Mouse (Mus musculus) ES-E14 (cell line): ENCODE measurements around the gene Fermt2. TPM values are rescaled to one million over a fixed set of nuclear protein-coding genes. Genes with fewer than 3 reads are reported as not detected.

Experiments
- DNase-seq: peaks from one replicate; pipeline ENCODE4 v3.0.0-alpha.2; 2013; ENCODE audit warnings: low read depth, low spot score
- H3K27ac ChIP-seq: 2 replicates; pipeline ENCODE4 v1.5.1; 2012; ENCODE audit warnings: low read depth, mild to moderate bottlenecking, low read length, moderate library complexity, mixed read lengths; ENCODE audit not compliant: poor library complexity, insufficient read depth, severe bottlenecking
- H3K36me3 ChIP-seq: 2 replicates; pipeline ENCODE4 v1.6.1; 2012; ENCODE audit warnings: mild to moderate bottlenecking, low read length, moderate library complexity, mixed read lengths; ENCODE audit not compliant: control insufficient read depth, poor library complexity, insufficient read depth, severe bottlenecking
- H3K4me1 ChIP-seq, 2 experiments: fragments of 150-350 bp in 1 of 2; sonication (generic) in 1 of 2; 2 replicates each; pipeline ENCODE4 v1.6.1; 2012; ENCODE audit warnings: low read length in 2 of 2, mild to moderate bottlenecking in 1 of 2, mixed read lengths in 1 of 2; ENCODE audit not compliant: control insufficient read depth in 2 of 2, insufficient read depth in 2 of 2, poor library complexity in 1 of 2
- H3K4me3 ChIP-seq, 2 experiments: fragments of 150-350 bp in 1 of 2; sonication (generic) in 1 of 2; 2 replicates each; pipeline ENCODE4 v1.5.1; 2012; ENCODE audit warnings: low read length in 2 of 2, low read depth in 1 of 2, mild to moderate bottlenecking in 1 of 2, mixed read lengths in 1 of 2; ENCODE audit not compliant: insufficient read depth in 1 of 2, poor library complexity in 1 of 2, severe bottlenecking in 1 of 2
- H3K9ac ChIP-seq: 2 replicates; pipeline ENCODE4 v1.6.1; 2012; ENCODE audit warnings: low read depth, mild to moderate bottlenecking, low read length, mixed read lengths; ENCODE audit not compliant: poor library complexity, insufficient read depth, severe bottlenecking
- H3K9me3 ChIP-seq: fragments of 150-350 bp; sonication (generic); 2 replicates; pipeline ENCODE4 v1.6.1; 2012; ENCODE audit warnings: low read depth, mild to moderate bottlenecking, low read length; ENCODE audit not compliant: control insufficient read depth, insufficient read depth
- CHD2 ChIP-seq: IDR thresholded peaks from 2 replicates; pipeline ENCODE4 v1.6.1; 2014; ENCODE audit warnings: mild to moderate bottlenecking, low read depth, low read length, inconsistent platforms
- HCFC1 ChIP-seq: IDR thresholded peaks from 2 replicates; pipeline ENCODE4 v1.6.1; 2012; ENCODE audit warnings: low read length, inconsistent platforms, borderline replicate concordance; ENCODE audit not compliant: insufficient read depth
- MAFK ChIP-seq: IDR thresholded peaks from 2 replicates; pipeline ENCODE4 v1.6.1; 2014; ENCODE audit warnings: mild to moderate bottlenecking, low read depth, low read length, inconsistent platforms; ENCODE audit not compliant: insufficient read depth
- ZC3H11A ChIP-seq: IDR thresholded peaks from 2 replicates; pipeline ENCODE4 v1.6.1; 2012; ENCODE audit warnings: low read depth, mild to moderate bottlenecking, inconsistent platforms, low read length, borderline replicate concordance
- ZNF384 ChIP-seq: IDR thresholded peaks from 2 replicates; pipeline ENCODE4 v1.6.1; 2012; ENCODE audit warnings: low read depth, low read length, inconsistent platforms
- in situ Hi-C, 2 experiments: fragments of 600-800 bp; cut with MboI; formaldehyde crosslinking; loops; one replicate each; pipeline ENCODE4 v1.15.1; 2025; ENCODE audit warnings: low sequenced_read_pairs in 2 of 2, inconsistent platforms in 1 of 2; ENCODE audit not compliant: unreplicated experiment in 2 of 2
- total RNA-seq: library from RNA; depleted of rRNA; stranded (reverse); fragments of 300-350 nt; gene quantifications from 2 replicates; pipeline ENCODE4 v1.2.3, GENCODE M21; 2012

Fermt2 gene
- total RNA-seq, 1 experiment = 47.0 TPM

DNA sequence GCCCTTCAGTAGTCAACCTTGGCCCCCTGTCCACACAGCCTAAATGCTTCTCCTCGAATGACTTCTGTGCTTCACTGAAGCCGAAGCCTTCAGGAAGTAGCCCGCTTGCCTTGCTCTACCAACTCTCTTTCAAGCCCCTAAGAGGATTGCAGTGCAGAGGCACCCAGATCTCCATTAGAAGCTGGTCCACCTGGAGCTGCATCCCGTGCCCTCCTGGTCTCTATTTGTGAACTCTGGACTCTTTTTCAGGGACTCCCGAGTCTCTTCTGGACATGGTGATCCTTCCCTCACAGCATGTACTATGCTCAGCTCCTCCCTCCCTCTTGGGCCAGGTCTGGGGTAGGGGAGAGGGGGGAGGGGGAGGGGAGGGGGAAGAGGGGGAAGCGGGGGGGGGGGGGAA lies 14.1 kb upstream of the Fermt2 start:
- H3K4me3 ChIP-seq = no peak overlapping the region
- H3K9ac ChIP-seq = no peak overlapping the region
- in situ Hi-C loops = no loop called here
- peaks cover 2 to 11% of the 10 kb centered on the region in 2 experiments for H3K4me1 ChIP-seq
- TF ChIP-seq HCFC1 (no peak), ZNF384 (no peak), CHD2 (no peak), MAFK (no peak)
- DNase-seq = no peak
- H3K36me3 ChIP-seq = no peaks in the 10 kb centered on the region
- no peaks in the 10 kb centered on the region for H3K9me3 ChIP-seq
- no peak overlapping the region for H3K27ac ChIP-seq

DNA sequence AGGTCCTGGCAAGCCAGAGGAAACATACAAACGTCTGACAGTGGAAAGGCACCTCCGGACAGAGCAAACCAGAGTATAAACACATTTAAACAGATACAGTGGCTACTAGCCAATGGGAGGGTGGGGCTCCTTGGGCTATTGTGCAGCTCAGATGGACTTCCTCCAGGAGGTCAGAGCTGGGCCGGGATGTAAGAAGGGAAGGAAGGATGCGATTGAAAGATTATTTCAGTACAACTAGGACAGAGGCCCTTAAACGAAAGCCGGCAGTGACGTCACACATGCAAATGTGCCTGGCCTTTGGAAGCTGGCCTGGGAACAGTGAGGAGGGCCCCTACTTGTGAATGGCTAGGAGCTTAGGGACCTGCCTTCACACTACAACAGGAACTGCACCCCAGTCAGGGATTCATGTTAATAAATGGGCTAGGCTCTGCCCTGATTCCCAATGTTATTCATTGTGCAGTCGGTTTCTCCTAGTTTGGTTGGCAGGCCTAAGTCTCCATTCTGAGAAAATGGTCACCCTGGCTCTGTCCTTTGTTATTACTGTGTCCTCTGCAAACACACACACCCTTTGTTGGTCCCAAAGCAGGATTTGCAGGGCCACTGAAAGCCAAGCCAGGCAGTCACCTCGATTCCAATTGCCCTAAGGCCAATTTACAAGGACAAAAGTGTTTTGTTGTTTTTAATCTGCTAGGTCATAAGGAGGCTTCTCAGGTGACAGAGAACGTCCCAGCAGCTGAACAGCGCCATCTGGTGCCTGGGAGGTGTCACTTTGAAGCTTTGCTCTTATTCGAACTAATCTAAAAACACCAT lies 9.9 kb upstream of the Fermt2 start:
- Histone ChIP-seq H3K9ac (peak overlapping the region; percentile 8; the same call in 1 of the 2 replicates), H3K4me3 (peak overlapping the region; percentile 1 to 12; a peak in 2 of 4 replicates), H3K27ac (peak overlapping the region; percentile 64)

DNA sequence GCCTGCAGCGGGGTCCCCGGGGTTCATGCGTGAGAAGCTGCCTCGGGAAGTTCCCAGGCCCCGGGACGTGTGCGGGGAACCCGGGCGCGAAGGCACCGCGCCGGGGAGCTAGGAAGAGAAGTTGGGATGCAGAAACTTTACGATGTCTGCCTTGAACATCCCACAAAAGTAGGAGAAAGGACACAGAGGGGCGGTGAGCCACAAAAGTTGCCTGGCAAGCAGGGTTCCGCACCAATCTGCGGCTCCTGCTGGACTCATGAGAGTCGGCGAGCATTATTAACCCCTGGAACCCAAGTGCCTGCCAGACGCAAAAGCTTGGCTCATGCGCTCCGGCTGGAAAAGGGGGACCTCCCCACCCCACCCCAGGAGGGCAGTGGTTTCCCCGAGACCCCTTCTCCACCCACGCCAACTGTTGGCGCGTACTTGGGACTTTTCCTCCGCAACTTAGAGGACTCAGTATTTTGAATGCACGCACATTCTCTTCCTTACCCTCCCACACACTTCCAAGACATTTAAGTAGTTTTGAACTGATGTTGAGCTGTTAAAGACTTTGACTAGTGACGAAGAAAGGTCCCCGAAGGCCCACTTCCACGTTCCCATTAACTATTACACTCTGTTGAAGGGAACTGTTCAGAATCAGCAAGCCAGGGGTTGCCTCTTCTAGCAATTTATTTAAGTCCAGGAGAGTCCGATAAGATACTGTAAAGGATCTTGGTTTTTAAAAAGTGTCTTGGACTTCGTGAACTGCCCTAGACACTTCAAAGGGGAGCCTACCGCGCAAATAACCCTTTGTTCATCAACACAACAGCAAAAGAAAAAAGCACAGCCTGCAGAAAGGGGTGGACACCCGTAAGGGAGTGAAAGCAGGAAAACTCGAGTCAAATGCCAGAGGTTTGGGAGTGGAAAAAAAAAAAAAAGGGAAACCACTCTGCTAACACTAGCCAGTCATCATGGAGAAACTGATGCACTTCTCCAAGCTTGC lies 737 bp upstream of the Fermt2 start:
- no peak for DNase-seq
- in situ Hi-C loops = no loop called here

More for the DNA sequence above, 9.9 kb upstream of the Fermt2 start:
- in situ Hi-C loops = no loop called here
- DNase-seq = peak; percentile 94
- no peaks in the 10 kb centered on the region for H3K9me3 ChIP-seq
- TF ChIP-seq ZNF384 (no peak; the same call in 1 of the 2 replicates), HCFC1 (no peak), MAFK (peak; percentile 33; the same call in 1 of the 2 replicates), CHD2 (no peak), ZC3H11A (0 out of 2 replicates have a peak, but pooled peaks have one; percentile 45)
- H3K36me3 ChIP-seq = no peaks in the 10 kb centered on the region
- peaks cover 4 to 11% of the 10 kb centered on the region in 2 experiments for H3K4me1 ChIP-seq

DNA sequence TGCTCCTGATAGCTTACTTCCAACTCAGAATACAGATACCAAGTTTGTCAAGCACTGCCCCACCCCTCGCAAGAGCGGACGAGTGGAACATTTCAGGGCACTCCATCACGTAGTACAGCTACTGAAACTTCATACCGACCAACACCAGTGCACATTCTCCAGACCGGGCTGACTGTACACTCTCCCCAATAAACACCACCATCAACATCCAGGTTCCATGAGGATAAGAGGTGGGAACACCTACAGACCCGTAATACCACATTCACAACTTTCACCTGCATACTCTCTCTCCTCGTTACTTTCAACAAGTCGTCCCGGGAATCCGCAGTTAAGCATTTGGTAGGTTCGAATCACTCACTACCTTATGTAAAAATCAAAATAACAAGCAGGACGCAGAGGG lies 1.1 kb downstream of the Fermt2 start:
- Histone ChIP-seq H3K27ac (0 out of 2 replicates have a peak overlapping the region, but pooled peaks have one; percentile 18), H3K4me1 (peaks cover 2 to 4% of the 10 kb centered on the region in 2 experiments; a peak in 2 of 4 replicates), H3K4me3 (peak overlapping the region; percentile 99), H3K9ac (peak overlapping the region; percentile 96), H3K36me3 (no peaks in the 10 kb centered on the region), H3K9me3 (no peaks in the 10 kb centered on the region)
- TF ChIP-seq ZNF384 = no peak
- no peak for TF ChIP-seq MAFK
- no peak for TF ChIP-seq HCFC1
- no peak for TF ChIP-seq ZC3H11A
- in situ Hi-C loops = no loop called here
- no peak for DNase-seq

More for the DNA sequence above, 737 bp upstream of the Fermt2 start:
- H3K9ac ChIP-seq = peak overlapping the region; percentile 86
- TF ChIP-seq ZNF384 (peak; percentile 39; the same call in 1 of the 2 replicates), MAFK (no peak)
- no peaks in the 10 kb centered on the region for H3K9me3 ChIP-seq
- peaks cover 2 to 4% of the 10 kb centered on the region in 2 experiments; a peak in 2 of 4 replicates for H3K4me1 ChIP-seq
- H3K4me3 ChIP-seq = peak overlapping the region; percentile 99
- H3K36me3 ChIP-seq = no peaks in the 10 kb centered on the region
- peak overlapping the region; percentile 55; the same call in 1 of the 2 replicates for H3K27ac ChIP-seq
